Mouse (Mus musculus) olfactory bulb, adult 2 months (tissue): ENCODE data around the gene Gm43517. TPM values are rescaled to one million over a fixed set of nuclear protein-coding genes. Genes with fewer than 3 reads are reported as not detected.

Experiments
- H3K27ac ChIP-seq: fragments of 200-500 bp; 2 replicates; pipeline ENCODE4 v1.5.1; 2012; ENCODE audit warnings: low read depth, low read length; ENCODE audit not compliant: insufficient read depth
- H3K4me1 ChIP-seq: fragments of 200-500 bp; 2 replicates; pipeline ENCODE4 v1.6.1; 2012; ENCODE audit warnings: low read length; ENCODE audit not compliant: control insufficient read depth, insufficient read depth
- H3K4me3 ChIP-seq: fragments of 200-500 bp; 2 replicates; pipeline ENCODE4 v1.5.1; 2012; ENCODE audit warnings: mild to moderate bottlenecking, low read depth, low read length, moderate library complexity; ENCODE audit not compliant: insufficient read depth
- CTCF ChIP-seq: fragments of 200-500 bp; IDR thresholded peaks from 2 replicates; pipeline ENCODE4 v1.5.1; 2012; ENCODE audit warnings: low read depth, mild to moderate bottlenecking, low read length, moderate library complexity; ENCODE audit not compliant: insufficient read depth
- POLR2A ChIP-seq: fragments of 200-500 bp; IDR thresholded peaks from 2 replicates; pipeline ENCODE4 v1.6.1; 2012; ENCODE audit warnings: mild to moderate bottlenecking, low read depth, low read length, moderate library complexity; ENCODE audit not compliant: insufficient read depth
- WGBS: fragments of 180-500 bp; shearing (Covaris S2); methylation state at CpG from one replicate; pipeline ENCODE4 v1.1.7; 2018; 5-methylcytosine and 5-hydroxymethylcytosine counted together
- polyA plus RNA-seq: library from polyadenylated mRNA; stranded (reverse); fragments of >200 nt; gene quantifications from 2 replicates; pipeline ENCODE4 v1.2.4, GENCODE M21; 2012; ENCODE audit warnings: low replicate concordance; ENCODE audit not compliant: missing spikeins, insufficient read depth, insufficient read length

Gene Gm43517
- polyA plus RNA-seq, 1 experiment = not detected

DNA sequence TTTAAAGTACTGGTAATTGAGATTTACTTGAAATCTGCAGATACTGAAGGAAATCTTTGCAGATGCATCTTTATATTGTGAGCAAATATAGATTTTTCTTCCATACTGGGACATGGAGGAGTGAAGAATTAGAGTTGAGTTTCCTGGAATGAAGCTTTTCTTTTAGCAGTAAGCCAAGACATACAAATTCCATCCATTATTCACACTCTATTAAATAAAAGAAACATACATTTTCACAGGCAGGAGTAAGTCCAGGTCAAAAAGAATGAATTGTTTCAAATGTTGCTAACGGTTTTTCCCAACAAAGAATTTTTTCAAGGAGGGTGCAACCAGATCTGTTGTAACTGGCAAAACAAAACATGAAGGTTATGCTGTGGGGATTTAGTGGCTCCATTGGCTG, 14.6 kb downstream of the Gm43517 start:
- no peak for TF ChIP-seq POLR2A
- no peak for TF ChIP-seq CTCF
- Histone ChIP-seq H3K4me3 (no peak overlapping the region), H3K4me1 (no peaks in the 10 kb centered on the region), H3K27ac (peak overlapping the region; percentile 98)
- WGBS = 33% methylated on average over 1 of the region's 1 CpGs

DNA sequence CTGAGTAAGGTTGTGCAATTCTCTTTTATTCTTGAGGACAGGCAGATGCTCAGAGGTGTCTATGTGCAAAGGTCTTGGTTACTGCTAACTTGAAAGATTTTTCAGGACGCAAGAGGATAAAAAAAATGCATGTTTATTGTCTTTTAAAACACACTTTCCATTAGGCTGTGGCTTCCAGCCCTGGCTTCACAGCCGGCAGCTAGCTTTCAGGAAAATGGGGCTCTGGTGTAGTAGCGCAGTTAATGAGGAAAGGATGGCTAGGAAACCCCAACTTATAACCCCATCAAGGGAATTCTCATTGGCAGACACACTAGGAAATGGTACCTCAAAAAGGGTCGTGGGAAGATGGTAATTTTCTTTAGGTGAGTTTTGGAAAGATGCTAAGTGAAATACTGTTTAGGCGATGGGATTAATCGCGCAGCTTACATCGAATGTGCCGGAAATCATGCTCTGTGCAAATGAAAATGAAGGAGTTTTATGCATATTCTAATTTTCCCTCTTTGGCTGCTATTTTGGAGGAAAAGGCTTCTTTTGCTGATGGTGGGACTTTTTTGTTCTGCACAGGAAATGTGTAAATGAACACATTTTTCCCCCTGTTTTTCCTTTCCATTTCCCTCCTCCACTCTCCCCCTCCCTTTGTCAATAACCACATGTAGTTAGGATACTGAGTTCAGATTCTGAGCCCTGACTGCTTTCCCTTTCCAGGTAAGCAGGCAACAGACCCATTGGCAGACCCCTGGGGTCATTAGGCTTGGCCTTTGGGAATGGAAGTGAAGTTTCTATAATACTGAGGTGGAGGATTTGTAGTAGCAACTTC, 15.3 kb downstream of the Gm43517 start:
- WGBS = 27% methylated on average over 9 of the region's 9 CpGs
- no peak overlapping the region; the same call in 1 of the 2 replicates for H3K4me3 ChIP-seq
- TF ChIP-seq CTCF = no peak
- TF ChIP-seq POLR2A = no peak
- peak overlapping the region; percentile 98 for H3K27ac ChIP-seq
- H3K4me1 ChIP-seq = no peaks in the 10 kb centered on the region

DNA sequence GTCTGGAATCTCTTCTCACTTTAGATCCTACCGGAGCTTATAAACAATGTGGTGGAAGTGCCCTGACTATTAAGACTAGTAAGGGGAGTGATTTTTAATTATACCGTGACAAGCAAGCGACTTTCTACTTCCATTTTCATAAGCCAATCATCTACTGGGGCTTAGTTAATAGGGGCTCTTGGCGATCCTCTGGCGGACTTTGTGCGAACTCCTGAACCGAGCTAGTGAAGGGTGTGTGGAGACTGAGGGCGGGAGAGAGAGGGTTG, 15.8 kb downstream of the Gm43517 start:
- TF ChIP-seq CTCF (no peak), POLR2A (no peak)
- Histone ChIP-seq H3K4me1 (no peaks in the 10 kb centered on the region), H3K27ac (peak overlapping the region; percentile 98), H3K4me3 (peak overlapping the region; percentile 66)
- WGBS = under 1% methylated on average over 8 of the region's 8 CpGs

DNA sequence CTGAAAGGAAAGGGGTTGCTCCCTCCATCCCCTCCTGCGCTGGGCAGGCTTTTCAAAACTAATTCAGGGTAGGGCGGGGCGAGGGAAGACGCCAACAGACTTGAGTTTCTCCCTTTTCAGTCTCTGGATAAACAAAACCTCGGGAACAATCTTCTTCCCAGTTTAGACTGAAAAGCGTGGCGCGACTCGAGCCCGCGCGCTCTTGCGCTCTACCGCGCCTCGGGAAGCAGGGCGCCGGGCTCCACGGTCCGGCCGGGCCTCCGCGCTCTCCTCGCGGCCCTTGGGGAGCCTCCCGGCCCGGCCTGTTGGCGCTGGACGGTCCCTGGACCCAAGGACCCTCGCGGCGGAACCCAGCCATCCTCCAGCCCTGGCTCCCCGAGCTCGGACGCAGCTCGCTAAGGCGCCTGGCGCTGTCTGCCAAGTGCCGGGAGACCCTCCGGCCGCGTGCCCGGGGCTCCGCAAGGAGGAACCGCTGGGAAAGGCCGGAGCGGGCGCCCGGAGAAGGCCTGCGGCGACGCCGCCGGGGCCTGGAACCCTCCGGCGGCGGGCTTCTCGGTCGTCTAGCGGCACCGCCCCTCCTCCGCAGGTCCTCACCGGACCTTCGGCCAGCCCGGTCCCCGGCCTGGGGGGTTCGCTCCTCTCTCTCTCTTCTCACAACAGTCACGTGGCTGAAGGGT, 16.3 kb downstream of the Gm43517 start:
- H3K27ac ChIP-seq = peak overlapping the region; percentile 98
- WGBS = under 1% methylated on average over 68 of the region's 68 CpGs
- no peaks in the 10 kb centered on the region for H3K4me1 ChIP-seq
- no peak for TF ChIP-seq CTCF
- peak; percentile 23; the same call in 1 of the 2 replicates for TF ChIP-seq POLR2A
- H3K4me3 ChIP-seq = peak overlapping the region; percentile 66

DNA sequence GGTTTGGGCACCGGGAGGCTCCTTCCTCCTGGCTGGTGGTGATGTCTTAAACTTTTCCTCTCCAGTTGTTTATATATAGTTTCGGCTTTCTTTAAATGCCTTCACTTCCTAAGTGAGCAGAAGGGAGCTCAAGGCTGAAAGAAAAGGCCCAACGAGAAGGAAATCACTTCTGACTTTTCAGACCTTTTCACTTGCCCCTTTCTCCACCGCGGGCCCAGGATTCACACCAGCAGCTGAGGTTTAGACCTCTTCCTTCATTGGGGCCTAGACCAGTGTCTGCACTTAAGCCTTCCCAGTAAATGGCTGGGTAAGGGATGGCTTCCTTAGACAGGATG, 16.8 kb downstream of the Gm43517 start:
- TF ChIP-seq POLR2A (no peak), CTCF (no peak)
- peak overlapping the region; percentile 66 for H3K4me3 ChIP-seq
- WGBS = 3% methylated on average over 5 of the region's 5 CpGs
- no peaks in the 10 kb centered on the region for H3K4me1 ChIP-seq
- H3K27ac ChIP-seq = peak overlapping the region; percentile 98

DNA sequence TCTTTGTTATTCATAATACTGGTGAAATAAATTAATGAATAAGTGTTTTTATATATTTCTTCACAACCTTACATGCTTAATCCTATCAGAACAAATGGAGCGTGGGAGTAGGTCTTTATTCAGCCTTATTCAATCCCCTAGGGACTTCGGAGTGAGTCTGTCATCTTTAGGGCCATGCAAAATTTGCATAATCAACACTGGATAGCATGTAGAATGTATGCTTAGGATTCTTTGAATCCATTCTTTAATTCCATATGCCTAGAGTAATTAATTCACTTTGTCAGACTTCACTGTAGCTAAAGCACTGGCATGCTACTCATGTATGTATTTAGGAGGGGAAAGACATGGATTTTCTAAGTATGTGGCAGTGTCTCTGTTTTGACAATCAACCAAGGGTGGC, 24.9 kb downstream of the Gm43517 start:
- TF ChIP-seq CTCF (no peak), POLR2A (no peak)
- no peak overlapping the region for H3K4me3 ChIP-seq
- no peak overlapping the region for H3K27ac ChIP-seq
- H3K4me1 ChIP-seq = no peaks in the 10 kb centered on the region
- 72% methylated on average over 2 of the region's 2 CpGs for WGBS

DNA sequence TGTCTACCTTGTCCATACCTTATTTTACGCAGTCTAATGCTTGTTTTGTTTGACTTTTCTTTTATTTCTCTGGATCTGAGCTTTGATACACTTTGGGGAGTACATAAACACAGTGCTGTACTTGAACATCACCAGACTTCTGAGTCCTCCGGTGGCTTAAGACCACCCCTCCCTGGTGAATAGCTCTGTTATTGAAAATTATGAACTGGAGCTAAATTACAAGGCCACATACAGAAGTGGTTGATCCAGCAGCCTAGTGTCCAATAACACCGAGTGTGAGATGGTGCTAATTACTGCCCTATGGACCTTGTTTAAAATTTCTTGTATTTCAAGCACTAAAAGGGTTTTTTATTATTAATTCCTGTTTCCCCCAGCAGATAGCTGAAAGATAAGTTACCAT, 33.0 kb downstream of the Gm43517 start:
- H3K27ac ChIP-seq = no peak overlapping the region
- 61% methylated on average over 3 of the region's 3 CpGs for WGBS
- H3K4me3 ChIP-seq = no peak overlapping the region
- TF ChIP-seq POLR2A = no peak
- no peak for TF ChIP-seq CTCF
- no peaks in the 10 kb centered on the region for H3K4me1 ChIP-seq

Other genes with a start within 250 kb of the Gm43517 start
- gene Foxg1, start 2.5 kb upstream of the Gm43517 start, polyA plus RNA-seq = 104 TPM in 1 of 2 replicates, not detected in the other